Mouse (Mus musculus): ENCODE measurements around the gene Hoxb3. TPM values are rescaled to one million over a fixed set of nuclear protein-coding genes. Genes with fewer than 3 reads are reported as not detected.

The Hoxb3 gene
- total and polyA plus RNA-seq, 2 experiments from 2014 or later = 0.08 to 0.15 TPM

DNA sequence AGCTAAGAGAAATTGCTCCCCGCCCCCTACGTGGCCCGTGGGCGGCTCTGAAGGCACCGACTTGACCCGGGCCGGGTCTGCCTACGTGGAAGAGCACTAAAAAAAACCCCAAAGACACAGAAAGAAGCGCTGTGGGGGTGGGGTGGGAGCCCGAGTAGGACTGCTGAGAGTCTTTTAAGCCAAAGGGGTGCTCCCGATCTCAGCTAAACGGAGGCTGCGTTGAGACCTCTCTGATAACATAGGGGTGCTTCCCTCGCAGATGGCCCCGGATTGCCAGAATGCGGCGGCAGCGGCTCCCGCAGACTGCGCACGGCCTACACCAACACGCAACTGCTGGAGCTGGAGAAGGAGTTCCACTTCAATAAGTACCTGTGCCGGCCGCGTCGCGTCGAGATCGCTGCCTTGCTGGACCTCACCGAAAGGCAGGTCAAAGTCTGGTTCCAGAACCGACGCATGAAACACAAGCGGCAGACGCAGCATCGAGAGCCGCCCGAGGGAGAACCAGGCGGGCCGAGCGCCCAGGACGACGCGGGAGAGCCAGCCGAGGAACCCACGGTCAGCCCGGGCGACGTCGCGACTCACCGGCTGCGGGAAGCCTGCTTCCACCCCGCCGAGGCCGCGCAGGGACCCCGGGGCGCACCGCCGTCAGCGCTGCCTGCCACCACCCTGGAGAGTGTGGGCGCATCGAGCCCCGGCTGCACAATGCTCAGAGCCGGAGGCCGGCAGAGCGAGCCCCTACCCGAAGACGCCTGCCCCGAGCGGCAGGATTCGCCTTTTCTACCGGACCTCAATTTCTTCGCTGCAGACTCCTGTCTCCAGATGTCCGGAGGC, 29.8 kb downstream of the Hoxb3 start:
- under 1% methylated on average over 59 of the region's 75 CpGs for WGBS
- 0 out of 2 replicates have a peak, but pooled peaks have one; percentile 30 for ATAC-seq (ENCODE audit: insufficient read depth, low read depth)
- Histone ChIP-seq H3K4me1 (ENCODE audit: control insufficient read depth, insufficient read depth) (no peaks in the 10 kb centered on the region), H3K4me3 (ENCODE audit: low read depth, low read length) (peak overlapping the region; percentile 46), H3K27me3 (ENCODE audit: control insufficient read depth, insufficient read depth, low read length) (peaks cover 98% of the 10 kb centered on the region), H3K4me2 (ENCODE audit: low read depth, low read length) (peak overlapping the region; percentile 49), H3K36me3 (replicated peaks; ENCODE audit: control insufficient read depth, insufficient read depth, low read length) (no peaks in the 10 kb centered on the region), H3K9me3 (replicated peaks; ENCODE audit: control insufficient read depth, low read length) (no peaks in the 10 kb centered on the region), H3K9ac (replicated peaks; ENCODE audit: low read depth, low read length) (peak overlapping the region; percentile 54), H3K27ac (ENCODE audit: low read depth) (peak overlapping the region; percentile 62)
- DNase-seq (ENCODE audit: low spot score) = no peak
- TF ChIP-seq EP300 (IDR thresholded peaks at IDR 0.05; ENCODE audit: low read depth) (no peak), CTCF (IDR thresholded peaks at IDR 0.05; ENCODE audit: low read depth) (no peak)

DNA sequence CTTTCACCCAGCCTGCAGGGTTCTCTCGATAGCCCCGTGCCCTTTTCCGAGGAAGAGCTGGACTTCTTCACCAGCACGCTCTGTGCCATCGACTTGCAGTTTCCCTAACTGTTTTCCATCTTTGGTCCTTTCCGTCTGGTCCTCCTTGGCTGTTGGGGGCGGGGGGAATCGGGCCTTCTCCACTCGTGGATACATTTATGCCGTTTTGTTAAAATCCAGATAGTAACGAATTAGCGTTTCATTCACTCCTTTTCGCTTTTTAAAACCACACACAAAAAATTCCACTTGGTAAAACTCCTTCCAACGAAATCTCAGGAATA, 30.4 kb downstream of the Hoxb3 start:
- 4% methylated on average over 14 of the region's 14 CpGs for WGBS
- Histone ChIP-seq H3K4me3 (ENCODE audit: low read depth, low read length) (peak overlapping the region; percentile 46), H3K9ac (replicated peaks; ENCODE audit: low read depth, low read length) (peak overlapping the region; percentile 54), H3K4me1 (ENCODE audit: control insufficient read depth, insufficient read depth) (no peaks in the 10 kb centered on the region), H3K9me3 (replicated peaks; ENCODE audit: control insufficient read depth, low read length) (no peaks in the 10 kb centered on the region), H3K27ac (ENCODE audit: low read depth) (peak overlapping the region; percentile 62), H3K4me2 (ENCODE audit: low read depth, low read length) (peak overlapping the region; percentile 49), H3K36me3 (replicated peaks; ENCODE audit: control insufficient read depth, insufficient read depth, low read length) (no peaks in the 10 kb centered on the region), H3K27me3 (ENCODE audit: control insufficient read depth, insufficient read depth, low read length) (peaks cover 97% of the 10 kb centered on the region)
- ATAC-seq (ENCODE audit: insufficient read depth, low read depth) (0 out of 2 replicates have a peak, but pooled peaks have one; percentile 27), DNase-seq (ENCODE audit: low spot score) (no peak)
- no peak for TF ChIP-seq EP300 (IDR thresholded peaks at IDR 0.05; ENCODE audit: low read depth)
- no peak for TF ChIP-seq CTCF (IDR thresholded peaks at IDR 0.05; ENCODE audit: low read depth)

DNA sequence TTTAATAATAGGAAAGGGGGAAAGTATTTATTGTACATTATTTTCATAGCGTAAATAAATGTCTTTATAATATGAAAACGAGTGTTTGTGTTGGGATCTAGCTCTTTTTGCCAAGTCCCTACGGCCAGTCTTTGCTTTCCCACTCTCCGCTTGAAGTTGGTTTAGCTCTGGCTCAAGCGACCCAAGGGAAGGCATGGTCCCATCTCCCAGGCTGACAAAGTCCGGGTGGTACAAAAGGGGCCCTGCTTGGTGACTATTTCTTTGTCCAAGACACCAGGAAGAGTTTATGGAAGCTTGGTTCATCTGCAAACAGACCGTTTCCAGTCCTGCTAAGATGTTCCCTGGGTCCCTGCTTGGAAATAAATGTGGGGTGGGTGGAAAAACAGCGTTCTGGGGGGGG, 30.8 kb downstream of the Hoxb3 start:
- Histone ChIP-seq H3K27me3 (ENCODE audit: control insufficient read depth, insufficient read depth, low read length) (peaks cover 93% of the 10 kb centered on the region), H3K4me3 (ENCODE audit: low read depth, low read length) (peak overlapping the region; percentile 46), H3K27ac (ENCODE audit: low read depth) (peak overlapping the region; percentile 5; the same call in 1 of the 2 replicates), H3K4me2 (ENCODE audit: low read depth, low read length) (peak overlapping the region; percentile 49), H3K9ac (replicated peaks; ENCODE audit: low read depth, low read length) (no peak overlapping the region), H3K36me3 (replicated peaks; ENCODE audit: control insufficient read depth, insufficient read depth, low read length) (no peaks in the 10 kb centered on the region), H3K9me3 (replicated peaks; ENCODE audit: control insufficient read depth, low read length) (no peaks in the 10 kb centered on the region), H3K4me1 (ENCODE audit: control insufficient read depth, insufficient read depth) (no peaks in the 10 kb centered on the region)
- DNase-seq (ENCODE audit: low spot score) (no peak), ATAC-seq (ENCODE audit: insufficient read depth, low read depth) (no peak)
- WGBS = 24% methylated on average over 8 of the region's 8 CpGs
- TF ChIP-seq CTCF (IDR thresholded peaks at IDR 0.05; ENCODE audit: low read depth) = no peak
- no peak for TF ChIP-seq EP300 (IDR thresholded peaks at IDR 0.05; ENCODE audit: low read depth)

DNA sequence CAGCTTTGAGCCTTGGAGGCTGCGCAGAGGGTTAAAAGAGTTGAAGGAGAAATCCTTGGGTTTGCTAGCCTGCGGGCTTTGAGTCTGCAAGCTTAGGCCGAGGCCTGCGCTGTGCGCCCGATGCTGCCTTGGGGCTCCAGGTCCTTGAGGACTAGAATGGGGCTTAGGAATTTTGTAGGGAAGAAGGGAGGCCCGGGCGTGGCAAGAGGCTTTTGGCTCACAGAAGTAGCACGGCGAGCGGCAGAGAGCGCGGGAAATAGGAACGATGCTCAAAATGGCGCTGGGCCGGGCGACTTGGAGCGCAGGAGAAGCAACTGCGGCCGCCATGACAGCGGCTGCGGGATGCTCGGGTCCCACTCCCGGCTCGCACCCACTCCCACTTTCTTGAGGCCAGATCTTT, 31.2 kb downstream of the Hoxb3 start:
- peak overlapping the region; percentile 49 for H3K4me2 ChIP-seq (ENCODE audit: low read depth, low read length)
- WGBS = 2% methylated on average over 25 of the region's 25 CpGs
- peak overlapping the region; percentile 5; the same call in 1 of the 2 replicates for H3K27ac ChIP-seq (ENCODE audit: low read depth)
- H3K36me3 ChIP-seq (replicated peaks; ENCODE audit: control insufficient read depth, insufficient read depth, low read length) = no peaks in the 10 kb centered on the region
- DNase-seq (ENCODE audit: low spot score) (no peak), ATAC-seq (ENCODE audit: insufficient read depth, low read depth) (no peak)
- H3K27me3 ChIP-seq (ENCODE audit: control insufficient read depth, insufficient read depth, low read length) = peaks cover 90% of the 10 kb centered on the region
- peak overlapping the region; percentile 46 for H3K4me3 ChIP-seq (ENCODE audit: low read depth, low read length)
- H3K4me1 ChIP-seq (ENCODE audit: control insufficient read depth, insufficient read depth) = no peaks in the 10 kb centered on the region
- no peaks in the 10 kb centered on the region for H3K9me3 ChIP-seq (replicated peaks; ENCODE audit: control insufficient read depth, low read length)
- TF ChIP-seq CTCF (IDR thresholded peaks at IDR 0.05; ENCODE audit: low read depth) = no peak
- TF ChIP-seq EP300 (IDR thresholded peaks at IDR 0.05; ENCODE audit: low read depth) = no peak
- no peak overlapping the region for H3K9ac ChIP-seq (replicated peaks; ENCODE audit: low read depth, low read length)

DNA sequence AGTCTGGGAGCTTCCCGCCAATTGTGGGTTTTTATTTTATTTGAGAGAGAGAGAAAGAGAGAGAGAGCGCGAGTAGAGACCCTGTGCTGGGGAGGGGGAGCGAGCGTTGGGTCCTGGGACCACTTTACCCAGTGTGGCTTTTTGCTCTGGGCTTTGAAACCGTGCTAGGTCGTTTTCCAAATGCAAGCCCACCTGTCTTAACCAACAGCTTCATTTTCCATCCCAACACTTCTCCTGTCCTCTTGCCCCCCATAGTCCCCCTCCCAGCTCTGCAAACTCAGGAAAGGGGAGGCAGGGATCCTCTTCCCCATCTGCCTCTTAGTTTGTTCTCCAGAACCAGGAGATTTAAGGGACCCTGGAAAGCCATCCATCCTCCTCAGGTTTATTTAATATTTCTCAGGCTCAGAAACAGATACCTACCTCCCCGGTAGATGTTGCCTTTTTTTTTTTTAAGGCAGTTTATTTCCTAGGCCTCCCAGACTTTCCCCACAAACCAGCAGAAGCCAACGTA, 31.7 kb downstream of the Hoxb3 start:
- Histone ChIP-seq H3K9me3 (replicated peaks; ENCODE audit: control insufficient read depth, low read length) (no peaks in the 10 kb centered on the region), H3K27me3 (ENCODE audit: control insufficient read depth, insufficient read depth, low read length) (peaks cover 90% of the 10 kb centered on the region), H3K27ac (ENCODE audit: low read depth) (peak overlapping the region; percentile 5; the same call in 1 of the 2 replicates), H3K9ac (replicated peaks; ENCODE audit: low read depth, low read length) (no peak overlapping the region), H3K36me3 (replicated peaks; ENCODE audit: control insufficient read depth, insufficient read depth, low read length) (no peaks in the 10 kb centered on the region), H3K4me2 (ENCODE audit: low read depth, low read length) (peak overlapping the region; percentile 49), H3K4me3 (ENCODE audit: low read depth, low read length) (peak overlapping the region; percentile 46), H3K4me1 (ENCODE audit: control insufficient read depth, insufficient read depth) (no peaks in the 10 kb centered on the region)
- WGBS = 16% methylated on average over 9 of the region's 9 CpGs
- no peak for TF ChIP-seq EP300 (IDR thresholded peaks at IDR 0.05; ENCODE audit: low read depth)
- TF ChIP-seq CTCF (IDR thresholded peaks at IDR 0.05; ENCODE audit: low read depth) = no peak
- no peak for DNase-seq (ENCODE audit: low spot score)
- no peak for ATAC-seq (ENCODE audit: insufficient read depth, low read depth)
